10 mouse cellular contexts compared by ENCODE assay signal in the genomic region with DNA sequence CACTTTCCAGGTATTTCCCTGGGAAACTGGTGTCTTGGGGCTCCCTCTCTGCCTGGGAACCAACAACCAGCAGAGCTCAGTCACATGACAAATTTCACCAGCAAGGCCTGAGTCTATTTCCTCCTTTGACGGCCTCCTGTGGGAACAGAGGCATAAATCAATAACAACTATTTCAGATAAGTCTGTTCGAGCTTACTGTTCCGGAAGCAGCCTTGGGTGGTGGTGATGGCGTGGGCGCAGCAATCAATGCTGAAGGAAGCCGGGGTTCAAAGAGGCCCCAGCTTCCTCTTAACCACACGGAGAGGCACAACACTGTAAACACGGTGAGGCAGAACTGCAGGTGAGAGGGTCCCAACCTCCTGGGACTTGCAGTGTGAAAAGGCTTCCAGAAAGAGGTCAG. TPM values are rescaled to one million over a fixed set of nuclear protein-coding genes. Genes with fewer than 3 reads are reported as not detected.
DNase-seq lines count a peak whose midpoint lies in the region; ATAC-seq and TF ChIP-seq lines count a peak whose summit lies in the region.
"Had no signal": no experiment of that assay in that cellular context is flagged by ENCODE, and none has a peak within 500 bp of the region (broad histone marks: within the 10 kb centered on the region; RNA-seq: fewer than 3 reads in every experiment).

No protein-coding gene starts in this region.

- no peak overlapping the region for H3K4me3 ChIP-seq in lung, adult 2 months (replicated peaks; ENCODE audit: extremely low read depth, low read depth, low read length)
- H3K4me3 ChIP-seq in kidney, embryonic 16.5 days (ENCODE audit: low read length): no peak overlapping the region
- H3K4me3 ChIP-seq in neural tube, embryonic 15.5 days (replicated peaks): no peak overlapping the region
- H3K4me3 ChIP-seq: heart, embryonic 12.5 days had no signal

- intact Hi-C loops in left cerebral cortex, postnatal 36 days (cut with DNase I): no loop called here

- no peaks in the 10 kb centered on the region for H3K4me1 ChIP-seq in lung, adult 2 months (ENCODE audit: control insufficient read depth, insufficient read depth, low read length)
- H3K4me1 ChIP-seq in kidney, embryonic 16.5 days (ENCODE audit: insufficient read depth, low read length): peaks cover 4% of the 10 kb centered on the region
- H3K4me1 ChIP-seq in neural tube, embryonic 15.5 days: no peaks in the 10 kb centered on the region

- H3K4me2 ChIP-seq in kidney, embryonic 16.5 days (replicated peaks; ENCODE audit: low read depth, low read length): no peak overlapping the region
- H3K4me2 ChIP-seq in neural tube, embryonic 15.5 days: no peak overlapping the region
- H3K4me2 ChIP-seq: heart, embryonic 12.5 days had no signal

- no peak overlapping the region for H3K9ac ChIP-seq in kidney, embryonic 16.5 days (replicated peaks; ENCODE audit: low read length)
- no peak overlapping the region for H3K9ac ChIP-seq in neural tube, embryonic 15.5 days (replicated peaks)
- H3K9ac ChIP-seq: heart, embryonic 12.5 days had no signal

- TF ChIP-seq POLR2A in lung, adult 2 months (IDR thresholded peaks at IDR 0.05; ENCODE audit: borderline replicate concordance, extremely low read depth, low read depth, low read length): no peak

- 44% methylated on average over 8 of the region's 8 CpGs for WGBS in lung, adult 2 months
- WGBS in kidney, embryonic 16.5 days: 29% methylated on average over 8 of the region's 8 CpGs
- WGBS in neural tube, embryonic 15.5 days: 61% methylated on average over 8 of the region's 8 CpGs

- H3K27me3 ChIP-seq in kidney, embryonic 16.5 days (ENCODE audit: insufficient read depth, low read length): no peaks in the 10 kb centered on the region
- no peaks in the 10 kb centered on the region for H3K27me3 ChIP-seq in neural tube, embryonic 15.5 days (replicated peaks)
- H3K27me3 ChIP-seq: heart, embryonic 12.5 days had no signal

- ATAC-seq in kidney, embryonic 16.5 days (ENCODE audit: low FRiP score, low TSS enrichment): 0 out of 2 replicates have a peak, but pooled peaks have one; percentile 57
- no peak for ATAC-seq in neural tube, embryonic 15.5 days (ENCODE audit: low FRiP score)

- peak overlapping the region; percentile 29; the same call in 1 of the 2 replicates for H3K27ac ChIP-seq in kidney, embryonic 16.5 days (ENCODE audit: low read length)
- no peak overlapping the region for H3K27ac ChIP-seq in neural tube, embryonic 15.5 days (replicated peaks)

- H3K36me3 ChIP-seq in kidney, embryonic 16.5 days (ENCODE audit: insufficient read depth, low read length): no peaks in the 10 kb centered on the region
- no peaks in the 10 kb centered on the region for H3K36me3 ChIP-seq in neural tube, embryonic 15.5 days
- H3K36me3 ChIP-seq: heart, embryonic 12.5 days had no signal

- H3K9me3 ChIP-seq in kidney, embryonic 16.5 days (ENCODE audit: low read length): peaks cover 3% of the 10 kb centered on the region; the same call in 1 of the 2 replicates
- H3K9me3 ChIP-seq in neural tube, embryonic 15.5 days (replicated peaks): no peaks in the 10 kb centered on the region

- no peak for TF ChIP-seq CTCF in lung, adult 2 months (IDR thresholded peaks at IDR 0.05; ENCODE audit: insufficient read depth, low read length)

- peak; percentile 36 to 46 for DNase-seq in lung, adult 18-20 months
- no peak for DNase-seq in lung, adult 2 months
- DNase-seq in spleen, adult 12 weeks (ENCODE audit: low spot score): peak; percentile 54
- DNase-seq in left cerebral cortex, postnatal 36 days (ENCODE audit: low spot score in 2 of 2): no peak
- DNase-seq in layer of hippocampus, adult 18-20 months (ENCODE audit: low spot score in 2 of 2): no peak
- no peak for DNase-seq in c-Kit-positive CD71-positive TER-119-positive erythroid progenitor cells, embryonic 14.5 days (ENCODE audit: low spot score)
- DNase-seq: layer of hippocampus, postnatal 36 days had no signal

RNA-seq across cellular contexts. Expression of a gene that starts 23.0 kb away (rescaled TPM):
- 13.6 and 14.8 TPM in 2 replicates for polyA plus RNA-seq in lung, adult 2 months (2012; rRNA removed)
- 0.39 and 0.70 TPM in 2 replicates for polyA plus RNA-seq in kidney, embryonic 16.5 days (2015; fragmentation: Nextera tagmentation; extraction: Ambion mirVana)
- 1 to 10 TPM; 3.4 to 6.4 TPM for total RNA-seq in left cerebral cortex, postnatal 36 days (2021)
- total RNA-seq in layer of hippocampus, adult 18-20 months (2021): 1 to 10 TPM; 2.1 to 3.8 TPM
- 2.9 and 3.3 TPM in 2 replicates for polyA plus RNA-seq in neural tube, embryonic 15.5 days (2015; fragmentation: Nextera tagmentation; extraction: Ambion mirVana)

RNA-seq across cellular contexts. Expression of a gene that starts 38.5 kb away (rescaled TPM):
- 15.5 and 17.7 TPM in 2 replicates for polyA plus RNA-seq in lung, adult 2 months (2012; rRNA removed)
- 17.5 and 18.0 TPM in 2 replicates for polyA plus RNA-seq in kidney, embryonic 16.5 days (2015; fragmentation: Nextera tagmentation; extraction: Ambion mirVana)
- total RNA-seq in left cerebral cortex, postnatal 36 days (2021): 1 to 10 TPM; 2.0 to 4.3 TPM
- 1 to 10 TPM; 5.0 to 5.4 TPM for total RNA-seq in layer of hippocampus, adult 18-20 months (2021)
- 2.3 and 3.1 TPM in 2 replicates for polyA plus RNA-seq in neural tube, embryonic 15.5 days (2015; fragmentation: Nextera tagmentation; extraction: Ambion mirVana)

RNA-seq across cellular contexts. Expression of a gene that starts 50.8 kb away (rescaled TPM):
- polyA plus RNA-seq in lung, adult 2 months (2012; rRNA removed): 15.6 and 16.0 TPM in 2 replicates
- polyA plus RNA-seq in kidney, embryonic 16.5 days (2015; fragmentation: Nextera tagmentation; extraction: Ambion mirVana): 29.6 and 31.9 TPM in 2 replicates
- 1 to 10 TPM; 8.1 to 9.2 TPM for total RNA-seq in left cerebral cortex, postnatal 36 days (2021)
- total RNA-seq in layer of hippocampus, adult 18-20 months (2021): 1 to 10 TPM; 9.0 to 9.2 TPM
- 12.6 and 19.1 TPM in 2 replicates for polyA plus RNA-seq in neural tube, embryonic 15.5 days (2015; fragmentation: Nextera tagmentation; extraction: Ambion mirVana)

Comparison
In these comparisons a context has a peak if more than half of its experiments do, and no peak if none do; other contexts are left out.
1. DNase-seq: peak in lung, adult 18-20 months (2 of 2) and spleen, adult 12 weeks (single experiment); none in lung, adult 2 months (single experiment), left cerebral cortex, postnatal 36 days (0 of 2), layer of hippocampus, adult 18-20 months (0 of 2) and c-Kit-positive CD71-positive TER-119-positive erythroid progenitor cells, embryonic 14.5 days (single experiment).